Mouse (Mus musculus) erythroid progenitor cell, adult 5-6 weeks (primary cell): ENCODE measurements at regions not wholly inside any gene's neighbourhood (a gene's known extent, or its start where the extent isn't known, plus 50 kb on each side); places are given as distances from the start of the nearest gene placed in this dataset.

Experiments used
- ATAC-seq: replicated peaks from 2 replicates; pipeline ENCODE4 v1.8.0; 2016; ENCODE audit warnings: moderate number of reproducible peaks, mild to moderate bottlenecking, moderate TSS enrichment, inconsistent platforms; ENCODE audit not compliant: poor library complexity, low FRiP score, severe bottlenecking

- no peak for ATAC-seq
Measured at GRCm38 (mm10) chr3:41375230-41375930, 180.2 kb upstream of the Jade1 start.

GRCm38 (mm10) chr3:41373198-41373597 lies 182.3 kb upstream of the Jade1 start:
- no peak for ATAC-seq

GRCm38 (mm10) chr3:41368351-41369101 lies 187.0 kb upstream of the Jade1 start:
- no peak for ATAC-seq

GRCm38 (mm10) chr3:41366764-41367163 lies 188.8 kb upstream of the Jade1 start:
- ATAC-seq, result no peak

- ATAC-seq, result no peak
Measured at GRCm38 (mm10) chr3:41366264-41366663, 189.3 kb upstream of the Jade1 start.

DNA sequence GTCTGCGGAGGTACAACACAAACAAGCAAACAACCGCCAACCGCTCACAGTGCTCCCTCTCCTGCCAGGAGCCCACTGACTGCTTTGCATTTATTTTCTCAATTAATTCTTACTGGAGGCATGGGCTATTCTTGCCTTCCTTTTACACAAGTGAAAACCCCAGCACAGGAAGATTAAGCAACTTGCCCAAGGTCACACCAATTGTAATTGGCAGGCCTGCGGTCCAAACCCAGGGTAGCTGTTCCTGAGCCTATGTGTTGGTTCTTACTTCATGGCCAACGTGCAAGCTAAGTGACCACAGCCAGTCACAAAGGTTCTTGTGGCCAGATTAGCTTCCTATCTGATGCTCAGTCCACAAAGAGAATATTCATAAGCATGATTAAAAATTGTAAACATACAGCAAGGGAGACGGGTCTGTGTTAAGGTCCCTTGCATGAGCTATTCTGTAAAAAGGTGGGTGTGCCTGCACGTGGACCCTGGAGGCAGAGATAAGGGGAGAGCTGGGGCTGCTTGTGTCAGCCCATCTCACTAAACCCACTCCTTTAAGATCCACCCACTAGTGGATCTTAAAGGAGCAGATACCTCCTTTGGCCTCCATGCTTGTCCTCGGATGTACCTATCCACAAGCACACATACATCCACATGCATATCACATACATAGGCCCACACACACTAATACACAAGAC lies 190.2 kb upstream of the Jade1 start:
- ATAC-seq, result no peak

- no peak for ATAC-seq
Measured at GRCm38 (mm10) chr3:41363947-41364346, 191.6 kb upstream of the Jade1 start.

GRCm38 (mm10) chr3:41360231-41360630 lies 195.3 kb upstream of the Jade1 start:
- no peak for ATAC-seq

DNA sequence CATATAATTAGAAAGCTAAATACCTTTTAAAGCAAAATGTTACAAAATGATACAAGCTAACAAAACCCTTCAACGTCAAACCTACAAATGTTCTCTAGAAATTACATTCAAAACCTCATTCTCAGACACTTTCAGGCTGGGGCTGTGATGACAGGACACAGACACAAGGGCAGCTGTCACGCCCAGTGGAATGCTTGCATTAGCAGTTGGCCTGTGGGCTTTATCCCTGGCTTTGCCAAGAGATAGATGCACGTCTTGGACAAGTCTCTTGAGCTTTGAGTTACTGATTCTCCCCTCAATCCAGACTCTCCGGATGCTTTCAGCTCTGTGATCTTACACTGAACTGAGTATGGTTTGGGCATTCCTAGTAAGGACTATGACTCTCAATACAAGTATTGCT lies 196.1 kb upstream of the Jade1 start:
- no peak for ATAC-seq

DNA sequence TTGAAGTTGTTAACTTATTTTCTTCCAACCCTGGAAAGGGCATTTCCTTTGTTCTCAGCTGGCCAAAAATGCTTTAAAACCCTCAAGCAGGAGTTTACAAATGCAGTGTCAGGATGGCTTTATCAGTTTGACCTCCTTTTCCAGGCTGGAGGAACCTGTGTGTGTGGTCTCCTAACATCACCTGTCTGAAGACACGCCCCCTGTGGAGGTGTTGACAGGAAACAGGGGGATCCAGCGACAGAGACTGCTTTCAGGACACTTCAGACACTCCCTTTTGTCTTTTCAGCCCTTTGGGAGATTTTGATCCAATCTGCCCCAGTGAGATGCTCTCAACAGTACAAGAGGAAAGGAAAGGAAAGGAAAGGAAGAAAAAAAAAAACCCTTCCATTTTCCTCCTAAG lies 202.5 kb upstream of the Jade1 start:
- no peak for ATAC-seq

DNA sequence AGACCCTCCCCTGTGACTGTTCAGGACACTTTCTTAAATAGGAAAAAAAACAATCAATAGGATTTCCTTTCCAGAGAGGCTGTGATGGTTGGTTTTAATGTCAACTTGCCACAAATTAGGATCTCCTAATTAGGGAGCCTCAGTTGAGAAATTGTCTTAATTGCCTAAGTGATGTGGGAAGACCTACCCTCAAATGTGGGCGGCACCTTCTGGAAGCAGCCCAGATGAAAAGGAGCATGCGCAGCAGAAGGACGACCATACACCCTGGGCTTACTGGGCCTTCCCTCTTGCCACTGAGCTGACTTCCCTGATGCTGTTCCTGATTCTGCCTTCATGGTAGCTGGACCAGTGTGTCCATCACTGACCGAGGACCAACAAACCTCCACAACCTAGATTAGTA lies 203.7 kb upstream of the Jade1 start:
- no peak for ATAC-seq

DNA sequence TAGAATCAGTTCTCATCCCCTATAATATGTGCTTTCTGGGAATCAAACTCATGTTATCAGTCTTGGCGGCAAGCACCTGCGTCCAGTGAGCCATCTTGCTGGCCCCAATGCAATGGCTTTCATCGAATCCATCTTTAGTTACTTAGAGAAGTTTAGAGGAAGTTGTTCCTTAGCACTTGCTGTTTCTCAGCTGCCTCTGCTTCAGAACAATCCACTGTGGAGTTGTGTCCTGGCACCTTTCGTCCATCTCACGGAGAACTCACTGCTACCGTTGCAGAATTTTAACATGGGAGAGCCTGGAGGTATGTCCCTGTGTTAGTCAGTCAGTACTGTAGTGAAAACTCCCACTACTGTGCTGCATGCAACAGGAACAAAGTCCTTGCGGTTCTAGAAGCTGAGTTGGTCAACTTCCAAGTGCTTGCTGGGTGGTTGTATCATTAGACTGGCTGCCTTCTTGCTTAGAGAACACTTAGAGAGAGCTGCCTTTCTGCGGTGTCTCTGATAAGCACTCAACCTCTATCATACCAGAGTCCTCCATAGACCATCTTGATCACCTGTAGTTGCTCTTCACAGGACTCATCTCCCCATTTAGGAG lies 204.3 kb upstream of the Jade1 start:
- no peak for ATAC-seq

GRCm38 (mm10) chr3:41350331-41350730 lies 205.2 kb upstream of the Jade1 start:
- no peak for ATAC-seq

DNA sequence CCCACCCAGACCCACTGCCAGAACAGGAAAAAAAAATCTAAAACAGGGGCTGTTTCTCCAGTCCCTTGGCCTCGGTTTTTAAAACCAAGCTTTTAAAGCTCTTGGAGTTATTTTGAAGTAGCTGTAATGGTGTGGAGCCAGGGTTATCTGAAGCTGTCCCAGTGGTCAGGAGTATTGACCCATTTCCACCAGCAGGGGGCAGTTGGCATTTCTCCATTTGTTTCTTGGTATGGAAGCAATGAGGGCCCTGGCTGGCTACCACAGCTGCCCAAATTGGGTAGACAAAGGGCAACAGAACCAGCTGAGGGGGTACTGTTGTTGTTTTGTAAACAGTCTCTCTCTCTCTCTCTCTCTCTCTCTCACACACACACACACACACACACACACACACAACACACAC lies 206.7 kb upstream of the Jade1 start:
- ATAC-seq, result no peak

- no peak for ATAC-seq
Measured at GRCm38 (mm10) chr3:41346863-41347262, 208.7 kb upstream of the Jade1 start.

- ATAC-seq, result no peak
Measured at GRCm38 (mm10) chr3:41343431-41343830, 212.1 kb upstream of the Jade1 start.

DNA sequence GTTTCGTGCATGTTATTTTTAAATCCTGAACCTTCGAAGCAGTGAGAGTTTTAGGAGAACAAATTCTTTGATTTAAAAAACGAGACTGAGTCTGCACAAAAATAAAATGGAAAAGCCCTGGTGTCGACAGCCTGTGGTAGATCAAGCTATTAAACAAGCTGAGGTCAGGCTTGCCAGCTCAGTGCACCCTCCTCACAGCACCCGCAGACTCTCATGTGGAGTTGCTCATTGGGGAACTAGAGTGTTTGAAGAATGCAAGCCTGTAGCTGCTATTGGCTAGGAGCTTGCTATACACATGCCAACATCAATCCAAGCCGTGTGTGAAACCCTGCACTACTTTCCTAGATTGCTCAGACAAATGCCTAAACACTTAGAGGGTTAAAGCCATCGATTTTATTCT lies 223.1 kb upstream of the Jade1 start:
- no peak for ATAC-seq

DNA sequence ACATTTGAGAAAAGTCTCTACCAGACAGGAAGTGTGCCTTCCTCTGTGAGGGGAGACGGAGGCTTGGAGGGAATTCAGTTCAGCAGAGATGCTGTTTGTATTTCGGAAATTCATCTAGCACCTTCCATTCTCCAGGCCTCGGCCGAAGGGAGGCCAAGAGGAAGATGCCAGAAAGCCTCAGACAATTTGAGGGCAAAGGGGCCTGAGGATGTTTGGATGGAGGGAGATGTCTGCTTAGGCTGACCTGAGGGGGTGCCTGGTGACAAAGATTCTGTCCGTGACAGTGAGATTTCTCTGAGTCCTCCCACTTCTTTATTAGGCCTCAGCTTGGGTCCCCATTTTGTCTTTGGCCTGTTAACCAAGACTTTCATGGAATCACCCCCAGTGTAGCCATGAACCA lies 225.2 kb upstream of the Jade1 start:
- no peak for ATAC-seq

DNA sequence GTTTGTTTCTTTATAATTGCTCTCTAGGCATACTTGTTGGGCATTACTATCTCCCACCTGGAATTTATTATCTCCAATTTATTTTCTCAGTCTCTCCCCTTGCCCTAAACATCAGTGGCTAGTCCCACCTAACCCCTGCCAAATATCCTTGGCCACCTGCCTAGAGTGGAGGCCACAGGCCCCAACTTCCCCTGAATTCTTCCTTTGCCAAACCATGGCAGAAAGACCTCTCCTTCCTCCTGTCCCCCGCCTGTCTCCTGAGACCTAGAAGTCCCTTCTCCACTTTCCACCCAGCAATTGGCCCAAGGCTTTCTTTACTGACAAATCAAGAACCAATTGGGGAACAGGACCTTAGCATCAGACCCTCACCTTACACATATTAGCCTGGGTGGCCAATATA lies 226.7 kb upstream of the Jade1 start:
- ATAC-seq, result no peak

GRCm38 (mm10) chr3:41326211-41327104 lies 229.1 kb upstream of the Jade1 start:
- no peak for ATAC-seq
